Mouse (Mus musculus): ENCODE measurements at regions not wholly inside any gene's neighbourhood (a gene's known extent, or its start where the extent isn't known, plus 50 kb on each side); places are given as distances from the start of the nearest gene placed in this dataset.

- in situ Hi-C loops (cut with MboI, MseI): no loop called here
Observed at GRCm38 (mm10) chrX:88906106-88906505, 503.4 kb downstream of the Pet2 start.

GRCm38 (mm10) chrX:88873260-88873659 lies 536.2 kb downstream of the Pet2 start:
- in situ Hi-C loops (cut with MboI, MseI): loop anchor here (10.0 kb wide), 1 partner anchor 1172 kb away; no protein-coding TSS in a partner anchor
